Mouse (Mus musculus) limb, embryonic 13.5 days (tissue): ENCODE data around the gene Fam241b. TPM values are rescaled to one million over a fixed set of nuclear protein-coding genes. Genes with fewer than 3 reads are reported as not detected.

ENCODE experiments used
- ATAC-seq: fragments of 200-750 bp; cut with Nextera tagmentation; 2 replicates; pipeline ENCODE4 v1.8.0; 2017; ENCODE audit warnings: low read depth, moderate number of reproducible peaks, moderate TSS enrichment; ENCODE audit not compliant: low FRiP score
- H3K27ac ChIP-seq: fragments of 300-500 bp; sonication (generic); 2 replicates; pipeline ENCODE4 v1.5.1; 2015; ENCODE audit warnings: inconsistent platforms, mild to moderate bottlenecking, moderate library complexity
- H3K27me3 ChIP-seq: fragments of 300-500 bp; sonication (generic); 2 replicates; pipeline ENCODE4 v1.6.1; 2015; ENCODE audit warnings: mild to moderate bottlenecking, inconsistent platforms
- H3K36me3 ChIP-seq: fragments of 300-500 bp; sonication (generic); 2 replicates; pipeline ENCODE4 v1.6.1; 2015; ENCODE audit warnings: inconsistent platforms, mild to moderate bottlenecking, moderate library complexity
- H3K4me1 ChIP-seq: fragments of 300-500 bp; sonication (generic); 2 replicates; pipeline ENCODE4 v1.6.1; 2015; ENCODE audit warnings: inconsistent platforms
- H3K4me2 ChIP-seq: fragments of 300-500 bp; sonication (generic); replicated peaks from 2 replicates; pipeline ENCODE4 v1.6.1; 2015; ENCODE audit warnings: inconsistent platforms, mild to moderate bottlenecking, moderate library complexity
- H3K4me3 ChIP-seq: fragments of 300-500 bp; sonication (generic); 2 replicates; pipeline ENCODE4 v1.5.1; 2015; ENCODE audit warnings: moderate library complexity, mild to moderate bottlenecking, inconsistent platforms
- H3K9ac ChIP-seq: fragments of 300-500 bp; sonication (generic); 2 replicates; pipeline ENCODE4 v1.6.1; 2015; ENCODE audit warnings: mild to moderate bottlenecking, inconsistent platforms
- H3K9me3 ChIP-seq: fragments of 300-500 bp; sonication (generic); 2 replicates; pipeline ENCODE4 v1.6.1; 2016; ENCODE audit warnings: inconsistent platforms
- WGBS: fragments of 180-500 bp; shearing (Covaris S2); methylation state at CpG from one replicate; pipeline ENCODE4 v1.1.7; 2015; 5-methylcytosine and 5-hydroxymethylcytosine counted together
- polyA plus RNA-seq: library from polyadenylated mRNA; unstranded; fragments of >200 nt; fragmentation: Nextera tagmentation; extraction: Ambion mirVana; gene quantifications from 2 replicates; pipeline ENCODE4 v1.2.1, GENCODE M21; 2015

Fam241b gene
- polyA plus RNA-seq, 1 experiment from 2014 or later: 16.2 TPM

DNA sequence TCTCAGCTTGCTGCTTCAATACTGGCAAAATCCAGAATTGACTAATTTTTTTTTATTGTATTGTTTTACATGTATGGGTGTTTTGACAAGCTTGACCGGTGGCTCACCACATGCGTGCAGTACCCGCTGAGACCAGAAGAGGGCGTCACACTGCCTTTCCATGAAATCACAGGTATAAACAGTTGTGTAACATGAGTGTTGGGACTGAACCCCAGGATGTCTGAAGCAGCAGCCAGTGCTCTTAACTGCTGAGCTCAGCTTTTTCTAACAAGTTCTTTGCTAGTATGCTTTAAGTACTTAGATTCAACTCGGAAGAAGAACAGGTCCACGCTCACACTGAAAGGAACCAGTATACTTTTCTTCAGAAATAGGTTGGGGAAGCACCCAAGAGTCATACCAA, 16.6 kb downstream of the Fam241b start:
- Histone ChIP-seq H3K4me3 (no peak overlapping the region), H3K4me2 (no peak overlapping the region), H3K9me3 (no peaks in the 10 kb centered on the region), H3K27me3 (peaks cover 74% of the 10 kb centered on the region), H3K4me1 (0 out of 2 replicates have a peak, but pooled peaks cover 4% of the 10 kb centered on the region), H3K36me3 (no peaks in the 10 kb centered on the region), H3K9ac (no peak overlapping the region), H3K27ac (no peak overlapping the region)
- ATAC-seq: no peak
- 45% methylated on average over 6 of the region's 6 CpGs for WGBS

DNA sequence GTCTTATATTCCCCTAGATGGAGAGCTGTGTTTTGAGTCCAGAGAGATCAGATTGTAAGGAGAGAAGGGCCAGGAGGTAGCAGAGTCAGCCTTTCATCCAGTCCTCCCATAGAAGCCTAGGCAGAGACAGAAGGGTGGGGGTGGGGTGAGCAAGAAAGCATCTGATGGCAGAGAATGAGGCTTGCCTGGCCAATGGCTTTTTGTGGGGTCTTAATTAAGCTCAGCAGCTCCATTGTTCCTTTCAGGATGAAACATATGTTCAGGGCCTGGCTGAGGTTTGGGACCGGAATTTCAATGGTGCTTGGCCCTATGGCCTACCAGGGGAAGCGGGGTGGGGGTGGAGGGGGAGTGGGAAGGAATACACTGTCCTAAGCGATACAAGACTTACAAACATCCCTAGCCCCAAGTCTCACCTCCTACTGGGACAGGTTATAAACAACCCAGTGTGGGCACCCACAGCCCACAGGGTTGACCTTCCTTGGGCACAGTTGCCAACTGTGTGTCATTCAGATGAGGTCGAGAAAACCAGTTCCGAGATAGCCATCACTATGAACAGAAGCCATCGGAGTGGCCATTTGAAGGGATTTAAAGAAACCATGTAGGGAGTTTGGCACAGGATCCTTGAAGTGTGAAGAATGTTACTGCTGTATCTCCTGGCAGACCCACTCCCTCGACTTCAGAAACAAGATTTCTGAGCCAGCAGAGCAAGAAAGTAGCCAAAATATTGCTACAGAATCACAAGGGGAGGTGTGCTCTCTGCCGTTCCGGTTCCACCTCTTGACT, 29.7 kb downstream of the Fam241b start:
- 74% methylated on average over 9 of the region's 9 CpGs for WGBS

DNA sequence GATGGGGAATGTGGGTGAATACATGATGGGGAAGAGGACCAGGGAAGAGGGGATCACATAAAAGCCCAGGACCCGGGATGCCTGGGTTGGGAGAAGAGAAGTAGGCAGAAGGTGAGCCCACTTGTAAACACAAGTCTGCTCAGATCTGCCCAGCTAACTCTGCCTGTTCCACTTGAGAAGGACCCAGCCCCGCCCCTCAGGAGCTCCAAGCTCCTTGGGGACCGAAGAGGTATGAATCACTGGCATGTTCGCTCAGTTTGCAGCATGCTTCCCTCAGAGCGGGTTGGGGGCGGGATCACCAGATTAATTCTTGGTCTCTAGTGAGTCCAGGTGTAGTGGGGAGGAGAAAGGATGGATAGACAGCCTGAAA, 32.5 kb downstream of the Fam241b start:
- ATAC-seq: peak; percentile 35; the same call in 1 of the 2 replicates
- no peak overlapping the region for H3K27ac ChIP-seq
- peak overlapping the region; percentile 75; the same call in 1 of the 2 replicates for H3K9ac ChIP-seq
- H3K9me3 ChIP-seq: no peaks in the 10 kb centered on the region
- 42% methylated on average over 6 of the region's 6 CpGs for WGBS
- no peaks in the 10 kb centered on the region for H3K36me3 ChIP-seq
- H3K4me2 ChIP-seq: peak overlapping the region; percentile 94
- peak overlapping the region; percentile 71 for H3K4me3 ChIP-seq
- 0 out of 2 replicates have a peak, but pooled peaks cover 6% of the 10 kb centered on the region for H3K4me1 ChIP-seq
- peaks cover 38% of the 10 kb centered on the region for H3K27me3 ChIP-seq

More for the DNA sequence above, 29.7 kb downstream of the Fam241b start:
- Histone ChIP-seq H3K4me2 (no peak overlapping the region), H3K4me1 (0 out of 2 replicates have a peak, but pooled peaks cover 6% of the 10 kb centered on the region), H3K36me3 (no peaks in the 10 kb centered on the region), H3K9me3 (no peaks in the 10 kb centered on the region), H3K9ac (no peak overlapping the region), H3K4me3 (no peak overlapping the region), H3K27ac (no peak overlapping the region), H3K27me3 (peaks cover 25% of the 10 kb centered on the region)
- no peak for ATAC-seq

DNA sequence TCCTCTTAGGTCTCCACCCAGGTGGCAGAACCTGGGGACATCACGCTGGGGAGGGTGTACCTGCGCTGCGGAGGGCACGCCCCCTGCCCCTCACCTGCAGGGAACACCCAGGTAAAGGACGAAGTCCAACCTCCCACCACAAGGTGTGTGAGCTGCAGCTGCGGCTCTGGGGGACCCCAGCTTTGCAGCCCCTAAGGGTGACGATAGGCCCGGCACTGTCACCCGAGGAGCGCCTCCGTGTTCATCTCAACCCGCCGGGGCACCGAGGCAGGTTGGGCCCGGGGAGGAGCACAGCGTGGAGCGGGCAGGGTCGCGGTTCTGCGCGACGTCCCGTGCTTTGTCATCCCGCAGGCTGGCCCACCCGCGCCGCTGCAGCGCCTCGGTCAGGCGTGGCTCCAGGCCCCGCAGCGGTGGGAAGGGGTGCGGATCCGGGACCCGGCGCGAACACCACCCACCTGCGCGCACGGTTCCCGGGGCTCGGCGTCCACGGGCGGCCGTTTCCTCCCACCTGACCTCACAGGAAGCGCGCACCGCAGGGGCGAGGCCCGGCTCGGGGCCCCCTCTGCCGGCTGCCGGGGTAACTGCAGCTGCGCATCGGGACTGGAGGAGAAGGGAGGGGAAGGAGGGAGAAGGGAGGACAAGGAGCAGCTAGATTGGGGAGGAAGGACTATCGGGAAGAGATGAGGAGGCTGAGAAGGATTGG, 33.1 kb downstream of the Fam241b start:
- Histone ChIP-seq H3K27ac (no peak overlapping the region), H3K4me1 (0 out of 2 replicates have a peak, but pooled peaks cover 6% of the 10 kb centered on the region), H3K9me3 (no peaks in the 10 kb centered on the region), H3K36me3 (no peaks in the 10 kb centered on the region), H3K4me3 (peak overlapping the region; percentile 71), H3K4me2 (peak overlapping the region; percentile 94), H3K9ac (peak overlapping the region; percentile 75), H3K27me3 (peaks cover 38% of the 10 kb centered on the region)
- under 1% methylated on average over 54 of the region's 57 CpGs for WGBS
- peak; percentile 79 for ATAC-seq

DNA sequence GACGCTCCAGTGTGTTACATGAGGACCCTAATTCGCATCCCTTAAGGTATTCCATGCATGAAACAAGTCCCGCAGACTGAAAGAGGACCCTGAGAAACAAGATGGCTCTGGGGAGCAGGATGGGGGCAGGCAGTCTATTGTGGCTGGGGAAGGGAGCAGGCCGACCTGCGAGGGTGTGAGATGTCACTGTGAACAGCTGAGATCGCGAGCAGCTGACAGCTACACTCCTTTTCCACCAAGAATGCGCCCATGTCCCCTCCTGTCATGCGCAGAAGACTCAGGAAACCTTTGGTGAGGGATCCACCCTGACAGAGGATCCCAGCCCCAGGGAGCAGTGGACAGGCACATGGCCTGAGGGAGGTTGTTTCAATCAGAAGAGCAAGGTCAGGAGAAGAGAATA, 36.7 kb downstream of the Fam241b start:
- ATAC-seq: no peak
- Histone ChIP-seq H3K9ac (no peak overlapping the region), H3K36me3 (no peaks in the 10 kb centered on the region), H3K9me3 (no peaks in the 10 kb centered on the region), H3K4me3 (no peak overlapping the region), H3K4me1 (0 out of 2 replicates have a peak, but pooled peaks cover 6% of the 10 kb centered on the region), H3K27ac (no peak overlapping the region), H3K4me2 (no peak overlapping the region), H3K27me3 (peaks cover 55% of the 10 kb centered on the region)
- WGBS: 70% methylated on average over 9 of the region's 9 CpGs

DNA sequence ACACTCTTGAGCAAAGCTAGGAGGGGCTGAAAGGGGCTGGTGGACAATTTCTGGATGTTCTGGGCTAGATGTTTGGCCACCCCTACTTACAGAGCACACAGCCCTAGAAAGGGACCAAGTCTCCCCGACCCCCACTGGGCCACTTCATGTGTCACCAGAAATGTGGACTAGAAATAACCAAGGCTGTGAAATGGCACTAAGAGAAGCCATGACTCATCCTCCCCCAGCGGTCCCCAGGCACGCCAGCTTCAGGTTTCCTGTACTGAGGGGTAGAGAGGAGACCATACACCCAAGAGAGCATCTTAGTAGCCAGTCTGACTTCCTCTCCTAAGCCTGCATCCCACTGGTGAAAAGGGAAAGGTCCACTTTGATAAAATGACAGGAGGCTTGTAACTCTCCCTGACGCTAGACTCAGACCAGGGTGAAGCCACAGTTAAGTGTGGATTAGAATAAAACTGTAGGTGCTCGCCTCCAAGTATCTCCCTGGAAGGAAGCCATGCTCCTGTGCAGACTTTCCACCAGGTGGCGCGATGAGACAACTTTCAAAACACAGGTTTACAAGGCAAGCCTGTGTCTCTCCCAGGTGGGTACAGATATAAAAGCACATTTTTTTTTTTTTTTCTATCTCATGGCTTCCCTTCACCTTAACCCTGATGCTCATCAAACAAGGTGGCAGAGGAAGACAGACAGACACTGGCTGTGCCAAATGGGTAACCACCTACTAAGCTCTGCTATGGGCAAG, 38.7 kb downstream of the Fam241b start:
- ATAC-seq: no peak

DNA sequence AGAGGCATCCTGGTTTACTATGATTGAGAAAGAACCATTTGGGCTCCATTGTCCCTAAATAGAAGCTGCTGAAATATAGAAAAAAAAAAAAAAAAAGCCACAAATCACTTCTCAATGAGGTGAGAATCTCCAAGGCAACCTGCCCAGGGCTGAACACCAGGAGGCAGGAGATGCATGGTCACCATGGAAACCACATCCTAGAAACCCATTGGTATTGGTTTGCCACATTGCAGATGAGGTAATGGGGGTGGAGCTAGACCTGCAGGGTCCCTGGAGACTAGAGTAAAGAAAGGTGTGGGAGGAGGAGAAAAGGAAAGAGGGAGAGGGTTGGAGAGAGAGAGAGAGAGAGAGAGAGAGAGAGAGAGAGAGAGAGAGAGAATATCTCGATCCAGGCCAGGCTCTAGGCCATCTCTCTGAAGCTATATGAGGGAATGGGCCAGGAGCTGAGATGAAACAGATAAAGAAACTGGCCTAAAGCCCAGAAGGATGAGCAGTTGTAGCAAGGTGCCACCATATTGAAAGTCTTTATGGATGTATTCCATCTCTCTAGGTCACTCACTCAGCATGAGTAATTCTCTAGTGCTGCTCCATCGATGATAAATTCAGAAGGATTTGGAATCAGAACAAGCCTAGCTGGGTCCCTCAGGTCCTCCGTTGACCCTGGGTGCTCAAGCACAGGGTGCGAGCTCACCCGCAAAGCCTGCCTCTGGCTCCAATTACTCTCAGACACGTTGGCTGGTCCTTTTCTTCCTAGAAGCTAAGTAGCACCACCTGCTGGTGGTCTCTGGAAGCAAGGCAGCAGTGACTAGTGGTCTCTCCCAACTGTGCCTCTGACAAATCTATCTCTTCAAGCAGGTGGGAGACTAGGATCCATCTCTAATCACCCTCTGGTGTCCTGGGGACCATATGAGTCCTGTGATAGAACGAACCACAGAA, 41.9 kb downstream of the Fam241b start:
- Histone ChIP-seq H3K4me2 (peak overlapping the region; percentile 24; the same call in 1 of the 2 replicates), H3K4me1 (peaks cover 23% of the 10 kb centered on the region), H3K36me3 (no peaks in the 10 kb centered on the region), H3K9ac (no peak overlapping the region), H3K27ac (no peak overlapping the region), H3K4me3 (no peak overlapping the region), H3K9me3 (no peaks in the 10 kb centered on the region), H3K27me3 (peaks cover 18% of the 10 kb centered on the region)
- peak; percentile 16; the same call in 1 of the 2 replicates for ATAC-seq
- 11% methylated on average over 7 of the region's 7 CpGs for WGBS

More for the DNA sequence above, 38.7 kb downstream of the Fam241b start:
- 20% methylated on average over 7 of the region's 7 CpGs for WGBS
- Histone ChIP-seq H3K4me2 (no peak overlapping the region), H3K27ac (no peak overlapping the region), H3K9me3 (no peaks in the 10 kb centered on the region), H3K36me3 (no peaks in the 10 kb centered on the region), H3K4me3 (no peak overlapping the region), H3K27me3 (peaks cover 40% of the 10 kb centered on the region), H3K9ac (no peak overlapping the region), H3K4me1 (peaks cover 13% of the 10 kb centered on the region)

DNA sequence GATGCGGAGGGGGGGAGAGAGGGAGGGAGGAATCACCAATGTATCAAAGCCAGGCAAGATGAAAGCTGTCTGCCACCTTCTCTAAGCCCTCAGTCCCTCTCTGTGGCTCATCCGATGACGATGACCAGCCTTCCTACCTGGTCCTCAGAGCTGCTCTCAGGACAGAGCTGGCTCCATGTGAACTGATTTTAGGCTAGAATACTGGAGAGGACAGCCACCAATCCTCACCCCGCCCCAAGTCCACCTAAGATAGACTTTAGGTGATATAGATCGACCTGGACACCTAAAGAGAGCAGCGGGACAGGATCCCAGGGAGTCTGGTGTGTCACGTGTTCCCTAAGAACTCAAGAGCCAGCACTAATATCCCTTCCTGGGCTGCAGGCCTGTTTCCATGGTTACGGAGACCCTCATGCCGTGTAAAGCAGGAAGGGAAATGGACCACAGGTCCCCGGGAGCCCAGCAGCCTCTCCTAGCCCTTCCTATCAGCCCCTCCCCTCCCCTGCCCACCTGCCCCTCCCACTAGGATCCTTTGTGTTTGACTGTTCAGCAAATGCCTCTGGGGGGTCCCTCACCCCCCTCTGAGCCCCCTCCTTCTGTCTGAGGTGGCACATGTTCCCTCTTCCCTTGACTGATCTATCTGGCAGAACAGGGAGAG, 43.8 kb downstream of the Fam241b start:
- Histone ChIP-seq H3K9ac (no peak overlapping the region), H3K4me3 (no peak overlapping the region), H3K27me3 (peaks cover 18% of the 10 kb centered on the region), H3K27ac (no peak overlapping the region), H3K4me1 (peaks cover 23% of the 10 kb centered on the region), H3K9me3 (no peaks in the 10 kb centered on the region), H3K36me3 (no peaks in the 10 kb centered on the region), H3K4me2 (peak overlapping the region; percentile 17; the same call in 1 of the 2 replicates)
- 38% methylated on average over 10 of the region's 10 CpGs for WGBS
- peak; percentile 68 for ATAC-seq

DNA sequence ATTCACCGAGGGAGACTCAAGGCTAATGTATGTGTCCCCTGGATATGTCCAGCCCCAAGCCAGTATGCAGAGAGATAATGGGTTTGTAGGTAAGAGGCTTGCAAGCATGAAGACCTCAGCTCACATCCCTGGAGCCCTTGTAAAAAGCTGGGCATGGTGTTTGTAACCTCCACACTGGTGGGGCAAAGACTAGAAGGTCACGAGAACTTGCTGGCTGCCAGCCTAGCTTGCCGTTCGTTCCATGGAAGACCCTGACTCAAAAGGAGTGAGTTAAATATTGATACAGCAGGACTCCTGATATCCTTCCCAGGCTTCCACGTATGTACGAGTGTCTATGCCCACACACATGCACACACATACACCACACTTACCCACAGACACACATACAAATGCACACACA, 49.3 kb downstream of the Fam241b start:
- Histone ChIP-seq H3K4me2 (no peak overlapping the region), H3K27ac (no peak overlapping the region), H3K4me1 (peaks cover 5% of the 10 kb centered on the region; the same call in 1 of the 2 replicates), H3K36me3 (no peaks in the 10 kb centered on the region), H3K4me3 (no peak overlapping the region), H3K9me3 (no peaks in the 10 kb centered on the region), H3K9ac (no peak overlapping the region), H3K27me3 (no peaks in the 10 kb centered on the region)
- ATAC-seq: no peak
- WGBS: 92% methylated on average over 6 of the region's 6 CpGs

DNA sequence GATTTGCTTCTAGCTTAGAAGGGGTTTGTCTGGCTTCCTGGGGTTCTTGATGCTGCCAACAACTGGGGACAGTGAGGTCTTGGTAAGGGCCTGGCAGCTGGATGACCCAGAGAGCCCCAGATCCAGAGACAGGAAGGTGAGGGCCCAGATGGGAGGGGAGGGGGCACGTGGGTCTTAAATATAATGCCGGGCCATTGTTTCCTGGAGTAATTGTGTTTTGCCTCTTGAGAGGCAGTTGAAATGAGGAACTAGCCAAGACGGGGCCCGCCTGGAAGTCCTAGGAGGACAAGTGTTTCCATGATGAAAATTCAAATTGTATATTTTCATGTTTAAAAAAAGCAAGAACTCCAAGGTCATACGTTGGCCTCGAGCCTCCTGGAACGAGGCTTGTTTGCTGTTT, 49.8 kb downstream of the Fam241b start:
- ATAC-seq: no peak
- H3K4me3 ChIP-seq: no peak overlapping the region
- no peaks in the 10 kb centered on the region for H3K27me3 ChIP-seq
- H3K27ac ChIP-seq: no peak overlapping the region
- WGBS: 76% methylated on average over 7 of the region's 7 CpGs
- H3K4me2 ChIP-seq: no peak overlapping the region
- no peak overlapping the region for H3K9ac ChIP-seq
- H3K9me3 ChIP-seq: no peaks in the 10 kb centered on the region
- no peaks in the 10 kb centered on the region for H3K36me3 ChIP-seq
- H3K4me1 ChIP-seq: peaks cover 4% of the 10 kb centered on the region; the same call in 1 of the 2 replicates

DNA sequence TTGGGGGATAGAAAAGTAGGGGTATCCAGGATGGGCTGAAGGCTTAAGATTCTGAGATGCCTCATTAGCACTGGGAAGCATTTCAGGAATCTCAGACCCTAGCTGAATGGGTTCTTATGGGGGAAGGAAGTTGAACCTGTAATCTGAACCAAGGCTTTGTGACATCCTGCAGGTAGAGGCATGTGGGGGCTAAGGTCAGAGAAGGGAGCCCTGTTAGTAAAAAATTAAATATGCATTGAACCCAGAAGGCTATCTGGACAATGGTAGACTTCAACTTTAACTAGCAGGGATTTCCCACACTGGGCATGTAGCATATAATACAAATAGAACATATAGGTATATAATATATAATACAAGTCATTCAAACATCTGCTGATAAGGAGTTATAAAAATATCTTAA, 54.2 kb downstream of the Fam241b start:
- Histone ChIP-seq H3K4me2 (no peak overlapping the region), H3K9ac (no peak overlapping the region), H3K4me1 (no peaks in the 10 kb centered on the region), H3K4me3 (no peak overlapping the region), H3K9me3 (no peaks in the 10 kb centered on the region), H3K27me3 (no peaks in the 10 kb centered on the region), H3K36me3 (no peaks in the 10 kb centered on the region), H3K27ac (no peak overlapping the region)
- no peak for ATAC-seq
